Comparison of ENCODE assay signal across 17 mouse cellular contexts in genomic region chr3:51928188-51928587, GRCm38 (mm10).
A peak's percentile ranks its signal among the peaks of the same experiment; 100 is the strongest.
DNase-seq lines count a peak whose midpoint lies in the region; ATAC-seq and TF ChIP-seq lines count a peak whose summit lies in the region.
"Had no signal": no experiment of that assay in that cellular context is flagged by ENCODE, and none has a peak within 500 bp of the region (broad histone marks: within the 10 kb centered on the region; RNA-seq: fewer than 3 reads in every experiment).

No protein-coding gene starts in this region.

- H3K27ac ChIP-seq in hindbrain, postnatal 0 days = peak overlapping the region; percentile 32; the same call in 1 of the 2 replicates
- H3K27ac ChIP-seq in hindbrain, embryonic 10.5 days = no peak overlapping the region
- no peak overlapping the region for H3K27ac ChIP-seq in testis, adult 2 months (ENCODE audit: control insufficient read depth, insufficient read depth, low read depth, low read length)
- H3K27ac ChIP-seq in forebrain, embryonic 16.5 days (ENCODE audit: low read length) = peak overlapping the region; percentile 34; the same call in 1 of the 2 replicates
- H3K27ac ChIP-seq: heart, embryonic 10.5 days; liver, embryonic 12.5 days; lung, embryonic 15.5 days; midbrain, embryonic 13.5 days had no signal

- no peaks in the 10 kb centered on the region for H3K27me3 ChIP-seq in hindbrain, postnatal 0 days (ENCODE audit: insufficient read depth, low read length)
- no peaks in the 10 kb centered on the region for H3K27me3 ChIP-seq in hindbrain, embryonic 10.5 days (ENCODE audit: insufficient read depth, poor library complexity, severe bottlenecking)
- H3K27me3 ChIP-seq in testis, adult 2 months (ENCODE audit: control insufficient read depth, insufficient read depth, low read length) = no peaks in the 10 kb centered on the region
- H3K27me3 ChIP-seq in forebrain, embryonic 16.5 days (replicated peaks; ENCODE audit: control insufficient read depth, insufficient read depth, low read length) = no peaks in the 10 kb centered on the region
- H3K27me3 ChIP-seq: liver, embryonic 12.5 days; lung, embryonic 15.5 days; midbrain, embryonic 13.5 days had no signal

- TF ChIP-seq CTCF in hindbrain, postnatal 0 days (IDR thresholded peaks at IDR 0.05; ENCODE audit: low read depth) = no peak
- TF ChIP-seq CTCF in testis, adult 2 months (IDR thresholded peaks at IDR 0.05; ENCODE audit: control insufficient read depth, insufficient read depth, insufficient replicate concordance, low read depth, low read length) = no peak

- H3K36me3 ChIP-seq in hindbrain, postnatal 0 days (ENCODE audit: insufficient read depth, low read length) = no peaks in the 10 kb centered on the region
- no peaks in the 10 kb centered on the region for H3K36me3 ChIP-seq in hindbrain, embryonic 10.5 days
- H3K36me3 ChIP-seq in testis, adult 2 months (ENCODE audit: control insufficient read depth, insufficient read depth, low read length) = no peaks in the 10 kb centered on the region
- H3K36me3 ChIP-seq in forebrain, embryonic 16.5 days (ENCODE audit: control insufficient read depth, insufficient read depth) = no peaks in the 10 kb centered on the region
- H3K36me3 ChIP-seq: liver, embryonic 12.5 days; lung, embryonic 15.5 days; midbrain, embryonic 13.5 days had no signal

- no peak for DNase-seq in hindbrain, postnatal 0 days (ENCODE audit: low spot score)
- no peak for DNase-seq in hindbrain, embryonic 10.5 days (ENCODE audit: low spot score)
- DNase-seq in testis, postnatal 10 days (ENCODE audit: low spot score) = no peak
- no peak for DNase-seq in frontal cortex, postnatal 36 days (ENCODE audit: low spot score in 2 of 2)
- DNase-seq in urinary bladder, postnatal 36 days (ENCODE audit: low spot score in 2 of 2) = no peak
- DNase-seq: adrenal gland, adult 8-10 months; cerebellum, adult 2 months; gastrocnemius, postnatal 14 days had no signal

- no peak overlapping the region for H3K9ac ChIP-seq in hindbrain, postnatal 0 days (replicated peaks; ENCODE audit: low read length)
- H3K9ac ChIP-seq in forebrain, embryonic 16.5 days (replicated peaks; ENCODE audit: low read depth, low read length) = 0 out of 2 replicates have a peak overlapping the region, but pooled peaks have one; percentile 9
- H3K9ac ChIP-seq: liver, embryonic 12.5 days; lung, embryonic 15.5 days; midbrain, embryonic 13.5 days had no signal

- 57% methylated on average over 14 of the region's 14 CpGs for WGBS in hindbrain, postnatal 0 days
- 88% methylated on average over 14 of the region's 14 CpGs for WGBS in hindbrain, embryonic 10.5 days
- 35% methylated on average over 14 of the region's 14 CpGs for WGBS in forebrain, embryonic 16.5 days

- H3K4me1 ChIP-seq in hindbrain, postnatal 0 days (ENCODE audit: insufficient read depth, low read length) = no peaks in the 10 kb centered on the region; the same call in 1 of the 2 replicates
- H3K4me1 ChIP-seq in hindbrain, embryonic 10.5 days (replicated peaks) = peaks cover 40% of the 10 kb centered on the region
- peaks cover 5% of the 10 kb centered on the region for H3K4me1 ChIP-seq in testis, adult 2 months (ENCODE audit: control insufficient read depth, insufficient read depth, low read length)
- H3K4me1 ChIP-seq in forebrain, embryonic 16.5 days (replicated peaks; ENCODE audit: control insufficient read depth, insufficient read depth, low read length) = peaks cover 24% of the 10 kb centered on the region

- H3K4me3 ChIP-seq in hindbrain, postnatal 0 days (ENCODE audit: low read length) = no peak overlapping the region
- H3K4me3 ChIP-seq in hindbrain, embryonic 10.5 days = no peak overlapping the region
- H3K4me3 ChIP-seq in testis, adult 2 months (ENCODE audit: control insufficient read depth, low read depth, low read length) = peak overlapping the region; percentile 46; the same call in 1 of the 2 replicates
- H3K4me3 ChIP-seq in forebrain, embryonic 16.5 days (replicated peaks; ENCODE audit: low read length) = no peak overlapping the region
- H3K4me3 ChIP-seq: heart, embryonic 10.5 days; liver, embryonic 12.5 days; lung, embryonic 15.5 days; midbrain, embryonic 13.5 days; myocyte had no signal

- no peak for TF ChIP-seq POLR2A in testis, adult 2 months (IDR thresholded peaks at IDR 0.05; ENCODE audit: control insufficient read depth, low read depth, low read length)

- peak overlapping the region; percentile 42 for H3K4me2 ChIP-seq in hindbrain, postnatal 0 days (ENCODE audit: low read depth, low read length)
- H3K4me2 ChIP-seq in forebrain, embryonic 16.5 days (ENCODE audit: low read length) = peak overlapping the region; percentile 36
- H3K4me2 ChIP-seq: liver, embryonic 12.5 days; lung, embryonic 15.5 days; midbrain, embryonic 13.5 days had no signal

- H3K9me3 ChIP-seq in hindbrain, postnatal 0 days (ENCODE audit: low read length) = no peaks in the 10 kb centered on the region
- H3K9me3 ChIP-seq in hindbrain, embryonic 10.5 days = no peaks in the 10 kb centered on the region
- no peaks in the 10 kb centered on the region for H3K9me3 ChIP-seq in forebrain, embryonic 16.5 days (ENCODE audit: control insufficient read depth, low read length)
- H3K9me3 ChIP-seq: heart, embryonic 10.5 days; liver, embryonic 12.5 days; lung, embryonic 15.5 days; midbrain, embryonic 13.5 days had no signal

- no peak for ATAC-seq in hindbrain, postnatal 0 days
- ATAC-seq in forebrain, embryonic 16.5 days = peak; percentile 62
- ATAC-seq: CD4-positive, CD25-positive, alpha-beta regulatory T cell, adult 4 months; intestine, embryonic 16.5 days; liver, embryonic 12.5 days; midbrain, embryonic 13.5 days had no signal

Comparison
In these comparisons a context has a peak if more than half of its experiments do, and no peak if none do; other contexts are left out.
1. H3K27ac ChIP-seq: peak in hindbrain, postnatal 0 days (single experiment) and forebrain, embryonic 16.5 days (single experiment); none in hindbrain, embryonic 10.5 days (single experiment) and testis, adult 2 months (single experiment).